Mouse (Mus musculus) layer of hippocampus, adult 18-20 months (tissue): ENCODE data around the gene Cd248. TPM values are rescaled to one million over a fixed set of nuclear protein-coding genes. Genes with fewer than 3 reads are reported as not detected.

ENCODE experiments used
- DNase-seq, 2 experiments: peaks; one replicate each; pipeline ENCODE4 v3.0.0; 2022; ENCODE audit warnings: low spot score in 2 of 2
- long read RNA-seq: library from polyadenylated mRNA; stranded (forward); transcript quantifications from one replicate; pipeline ENCODE4 v2.0.0, GENCODE M21; 2021
- total RNA-seq, 2 experiments: library from RNA; stranded (reverse); gene quantifications; 2 replicates each; pipeline ENCODE4 v1.2.3; 2021

The Cd248 gene
- total RNA-seq, result 1 to 10 TPM; 1.7 to 1.8 TPM
- long read RNA-seq, partial matches to known transcripts, result 0 of 1 reads
- long read RNA-seq, other reads (novel, unspliced or antisense), result 0 of 1 reads

GRCm38 (mm10) chr19:5067867-5068569 lies at the start of gene Cd248:
Gene Cd248 (plus strand): TSS chr19:5068078.
- DNase-seq, result no peak

- no peak for DNase-seq
Observed at GRCm38 (mm10) chr19:5018191-5018590, 49.7 kb upstream of the Cd248 start.

GRCm38 (mm10) chr19:5021416-5021815 lies 46.5 kb upstream of the Cd248 start:
- DNase-seq, result no peak

- DNase-seq, result peak; percentile 90 to 92
Observed at GRCm38 (mm10) chr19:5023621-5024479, 44.0 kb upstream of the Cd248 start, which contains the start of gene Slc29a2. Gene Slc29a2 (plus strand): TSS chr19:5023860.

GRCm38 (mm10) chr19:5026111-5026510 lies 41.8 kb upstream of the Cd248 start:
- no peak for DNase-seq

- no peak for DNase-seq
Observed at GRCm38 (mm10) chr19:5032686-5033085, 35.2 kb upstream of the Cd248 start.

- DNase-seq, result no peak
Observed at GRCm38 (mm10) chr19:5036577-5036976, 31.3 kb upstream of the Cd248 start.

- DNase-seq, result peak; percentile 86 to 91
Observed at GRCm38 (mm10) chr19:5037678-5038571, 30.0 kb upstream of the Cd248 start.

- peak; percentile 90 to 92 for DNase-seq
Observed at GRCm38 (mm10) chr19:5038709-5039156, 29.1 kb upstream of the Cd248 start, which contains the start of the genes B4gat1 and AC124502.3. Gene B4gat1 (plus strand): TSS chr19:5038826. Gene AC124502.3 (plus strand): TSS chr19:5038891.

GRCm38 (mm10) chr19:5039301-5040114 lies 28.4 kb upstream of the Cd248 start:
- DNase-seq, result peak in 1 of 2 experiments; percentile 33

- DNase-seq, result peak; percentile 88 to 96
Observed at GRCm38 (mm10) chr19:5040862-5041523, 26.9 kb upstream of the Cd248 start, which contains the start of gene Brms1. Gene Brms1 (plus strand): TSS chr19:5041354.

- no peak for DNase-seq
Observed at GRCm38 (mm10) chr19:5041588-5041987, 26.3 kb upstream of the Cd248 start.

- DNase-seq, result no peak
Observed at GRCm38 (mm10) chr19:5045531-5045930, 22.3 kb upstream of the Cd248 start.

GRCm38 (mm10) chr19:5048138-5049056 lies 19.5 kb upstream of the Cd248 start:
- DNase-seq, result peak; percentile 73 to 84

GRCm38 (mm10) chr19:5049325-5049724 lies 18.6 kb upstream of the Cd248 start:
- DNase-seq, result no peak

- DNase-seq, result peak; percentile 79 to 92
Observed at GRCm38 (mm10) chr19:5050047-5050905, 17.6 kb upstream of the Cd248 start, which contains the start of gene Rin1. Gene Rin1 (plus strand): TSS chr19:5050481.

- no peak for DNase-seq
Observed at GRCm38 (mm10) chr19:5051031-5051430, 16.8 kb upstream of the Cd248 start.
